Mouse (Mus musculus) cerebellum, adult 2 months (tissue): Measurements from ENCODE around the gene Taf8.

Experiments used
- CTCF ChIP-seq: fragments of 200-500 bp; IDR thresholded peaks from 2 replicates; pipeline ENCODE4 v1.5.1; 2011; ENCODE audit warnings: low read depth, mild to moderate bottlenecking, control low read depth, low read length, moderate library complexity, borderline replicate concordance; ENCODE audit not compliant: insufficient read depth
- POLR2A ChIP-seq: fragments of 200-500 bp; IDR thresholded peaks from 2 replicates; pipeline ENCODE4 v1.6.1; 2011; ENCODE audit warnings: low read length, control low read depth, borderline replicate concordance; ENCODE audit not compliant: insufficient read depth

- no peak for TF ChIP-seq POLR2A
- no peak for TF ChIP-seq CTCF
Measured at GRCm38 (mm10) chr17:47505566-47505965, 3.5 kb upstream of the Taf8 start.
